26 mouse cellular contexts compared by ENCODE assay signal in genomic region chr8:13388744-13389143, GRCm38 (mm10). TPM values are rescaled to one million over a fixed set of nuclear protein-coding genes. Genes with fewer than 3 reads are reported as not detected.
"Had no signal": no experiment of that assay in that cellular context is flagged by ENCODE, and none has a peak within 500 bp of the region (broad histone marks: within the 10 kb centered on the region; RNA-seq: fewer than 3 reads in every experiment).

No protein-coding gene starts in this region.

- H3K27me3 ChIP-seq: midbrain, embryonic 12.5 days; neural tube, embryonic 13.5 days; neural tube, embryonic 15.5 days had no signal

- DNase-seq: lung, adult 18-20 months; lung, embryonic 14.5 days; lung, postnatal 10 days; lung, postnatal 4 days; midbrain, embryonic 14.5 days; retina, postnatal 1 day; right cerebral cortex, adult 18-20 months; right cerebral cortex, postnatal 25 days; right cerebral cortex, postnatal 4 days; spleen, adult 18-20 months; thymus, adult 2 months; thymus, postnatal 25 days; thymus, postnatal 4 days had no signal

- H3K9ac ChIP-seq: lung, embryonic 14.5 days; midbrain, embryonic 12.5 days; neural tube, embryonic 13.5 days; neural tube, embryonic 15.5 days had no signal

- ATAC-seq: midbrain, embryonic 16.5 days had no signal

- H3K4me1 ChIP-seq: midbrain, embryonic 10.5 days; midbrain, embryonic 12.5 days; neural tube, embryonic 13.5 days; neural tube, embryonic 15.5 days had no signal

- H3K27ac ChIP-seq: midbrain, embryonic 10.5 days; midbrain, embryonic 12.5 days; neural tube, embryonic 13.5 days; neural tube, embryonic 15.5 days had no signal

- H3K9me3 ChIP-seq: midbrain, embryonic 10.5 days; midbrain, embryonic 12.5 days; neural tube, embryonic 13.5 days; neural tube, embryonic 15.5 days had no signal

- H3K4me3 ChIP-seq: megakaryocyte, embryonic 14.5 days; midbrain, embryonic 10.5 days; midbrain, embryonic 12.5 days; myocyte; neural tube, embryonic 13.5 days; neural tube, embryonic 15.5 days had no signal

- H3K36me3 ChIP-seq: midbrain, embryonic 10.5 days; midbrain, embryonic 12.5 days; neural tube, embryonic 13.5 days; neural tube, embryonic 15.5 days had no signal

- H3K4me2 ChIP-seq: lung, embryonic 14.5 days; midbrain, embryonic 12.5 days; neural tube, embryonic 13.5 days; neural tube, embryonic 15.5 days had no signal

RNA-seq across cellular contexts. Expression of gene Atp4b, which starts 7.9 kb away (rescaled TPM):
- polyA plus RNA-seq: lung, embryonic 14.5 days; lung, embryonic 16.5 days; midbrain, embryonic 10.5 days; midbrain, embryonic 12.5 days; midbrain, embryonic 14.5 days; midbrain, embryonic 16.5 days; myocyte; neural tube, embryonic 11.5 days; neural tube, embryonic 13.5 days; neural tube, embryonic 15.5 days; urinary bladder, adult 2 months had no signal

RNA-seq across cellular contexts. Expression of gene Grk1, which starts 16.1 kb away (rescaled TPM):
- polyA plus RNA-seq: lung, embryonic 14.5 days; lung, embryonic 16.5 days; midbrain, embryonic 10.5 days; midbrain, embryonic 14.5 days; midbrain, embryonic 16.5 days; neural tube, embryonic 11.5 days; neural tube, embryonic 13.5 days; neural tube, embryonic 15.5 days; small intestine, adult 2 months; stomach, embryonic 14.5 days; stomach, embryonic 16.5 days had no signal

RNA-seq across cellular contexts. Expression of gene Tmem255b, which starts 46.2 kb away (rescaled TPM):
- polyA plus RNA-seq: midbrain, embryonic 12.5 days; myocyte had no signal
